Comparison of ENCODE assay signal across 8 mouse cellular contexts in the genomic region with DNA sequence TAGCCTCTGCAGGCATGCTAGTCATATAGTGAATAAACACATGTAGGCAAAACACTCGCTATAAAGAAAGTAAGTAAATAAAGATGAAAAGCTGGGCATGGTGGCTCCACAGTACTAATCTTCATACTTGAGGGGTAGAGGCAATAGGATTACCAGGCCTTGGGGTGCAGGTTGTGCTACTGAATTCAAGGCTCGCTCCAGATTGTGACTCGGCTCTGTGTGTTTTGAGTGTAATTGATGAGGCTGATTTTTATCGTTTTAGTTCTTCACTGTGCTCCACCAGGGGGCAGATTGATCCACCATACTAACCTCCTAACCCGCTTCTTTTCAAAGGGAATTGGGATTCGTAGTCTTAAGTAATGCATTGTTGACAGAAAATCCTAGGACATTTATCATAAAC. TPM values are rescaled to one million over a fixed set of nuclear protein-coding genes. Genes with fewer than 3 reads are reported as not detected.
DNase-seq lines count a peak whose midpoint lies in the region; ATAC-seq and TF ChIP-seq lines count a peak whose summit lies in the region.

No protein-coding gene starts in this region.

- 15% methylated on average over 6 of the region's 6 CpGs for WGBS in hindbrain, embryonic 11.5 days
- 13% methylated on average over 6 of the region's 6 CpGs for WGBS in macrophage (ENCODE audit: missing documents)

- no peaks in the 10 kb centered on the region for H3K27me3 ChIP-seq in hindbrain, embryonic 11.5 days (ENCODE audit: control insufficient read depth, insufficient read depth, low read length)

- ATAC-seq in hindbrain, embryonic 11.5 days (ENCODE audit: low FRiP score): peak; percentile 57

- no peaks in the 10 kb centered on the region for H3K4me1 ChIP-seq in hindbrain, embryonic 11.5 days (replicated peaks; ENCODE audit: control insufficient read depth, insufficient read depth, low read length)

- H3K9ac ChIP-seq in hindbrain, embryonic 11.5 days (ENCODE audit: low read depth, low read length): peak overlapping the region; percentile 68

- DNase-seq in gastrocnemius, adult 2 months: peak; percentile 43
- DNase-seq in gastrocnemius, postnatal 25 days: no peak
- DNase-seq in brain, embryonic 18.5 days (ENCODE audit: low read depth, low spot score): peak; percentile 36
- DNase-seq in fibroblast of lung, adult 2 months (ENCODE audit: low read depth): peak; percentile 49
- DNase-seq in hindbrain, embryonic 11.5 days (ENCODE audit: low spot score): peak; percentile 77
- DNase-seq in layer of hippocampus, postnatal 36 days: peak; percentile 24 to 43
- peak; percentile 22 for DNase-seq in right cerebral cortex, postnatal 25 days

- H3K4me3 ChIP-seq in gastrocnemius, adult 2 months: peak overlapping the region; percentile 82
- peak overlapping the region; percentile 36 for H3K4me3 ChIP-seq in hindbrain, embryonic 11.5 days (ENCODE audit: low read depth, low read length)
- peak overlapping the region; percentile 34; the same call in 1 of the 2 replicates for H3K4me3 ChIP-seq in macrophage (ENCODE audit: inconsistent target)

- peak; percentile 77 for TF ChIP-seq CTCF in gastrocnemius, adult 2 months (IDR thresholded peaks at IDR 0.05)

- no peaks in the 10 kb centered on the region for H3K9me3 ChIP-seq in hindbrain, embryonic 11.5 days (ENCODE audit: control insufficient read depth, low read length)

- H3K79me2 ChIP-seq in macrophage (ENCODE audit: inconsistent target): no peaks in the 10 kb centered on the region

- intact Hi-C loops in gastrocnemius, adult 2 months (cut with DNase I): loop anchor here (1.0 kb wide), 1 partner anchor 153 kb away; no protein-coding TSS in a partner anchor

- H3K27ac ChIP-seq in gastrocnemius, adult 2 months: peak overlapping the region; percentile 89
- H3K27ac ChIP-seq in hindbrain, embryonic 11.5 days (ENCODE audit: low read depth, low read length): peak overlapping the region; percentile 61; the same call in 1 of the 2 replicates
- H3K27ac ChIP-seq in macrophage: peak overlapping the region; percentile 53

- H3K4me2 ChIP-seq in hindbrain, embryonic 11.5 days (replicated peaks; ENCODE audit: low read depth, low read length): peak overlapping the region; percentile 76

- no peaks in the 10 kb centered on the region for H3K36me3 ChIP-seq in hindbrain, embryonic 11.5 days (ENCODE audit: control insufficient read depth, insufficient read depth, low read length)
- H3K36me3 ChIP-seq in macrophage (ENCODE audit: inconsistent target): no peaks in the 10 kb centered on the region

RNA-seq across cellular contexts. Expression of a gene that starts 6.6 kb away (rescaled TPM):
- total RNA-seq in gastrocnemius, adult 2 months (2021): 1 to 10 TPM; 5.3 to 5.5 TPM
- total RNA-seq in gastrocnemius, postnatal 25 days (2021): 1 to 10 TPM; 7.1 to 8.8 TPM
- polyA plus RNA-seq in hindbrain, embryonic 11.5 days (2014; fragmentation: Nextera tagmentation; extraction: Ambion mirVana): 14.6 and 15.5 TPM in 2 replicates
- 1 to 10 TPM; 8.9 to 9.8 TPM for total RNA-seq in layer of hippocampus, postnatal 36 days (2021)
- 10 to 100 TPM in 2 of 26 experiments, 1 to 10 TPM in 24; 1.8 to 11.9 (median 5.5) TPM for total RNA-seq in macrophage (2018; cell fraction: chromatin; rRNA removed)
- total RNA-seq in macrophage (2018; cell fraction: cytosol; rRNA removed): 10 to 100 TPM in 25 of 26 experiments, 1 to 10 TPM in 1; 9.8 to 20.8 (median 14.1) TPM
- 10 to 100 TPM in 1 of 26 experiments, 1 to 10 TPM in 25; 1.1 to 10.1 (median 6.6) TPM for total RNA-seq in macrophage (2018; cell fraction: nucleus; rRNA removed)
- polyA plus RNA-seq in macrophage (2018): 11.7 to 20.8 TPM (median 17.5 TPM) in 3 replicates

RNA-seq across cellular contexts. Expression of a gene that starts 6.6 kb away (rescaled TPM):
- 1,000 to 10,000 TPM in 1 of 2 experiments, 100 to 1,000 TPM in 1; 1,000 to 1,257 TPM for total RNA-seq in gastrocnemius, adult 2 months (2021)
- 100 to 1,000 TPM; 823 to 860 TPM for total RNA-seq in gastrocnemius, postnatal 25 days (2021)
- polyA plus RNA-seq in hindbrain, embryonic 11.5 days (2014; fragmentation: Nextera tagmentation; extraction: Ambion mirVana): 1,119 and 1,121 TPM in 2 replicates
- total RNA-seq in layer of hippocampus, postnatal 36 days (2021): 100 to 1,000 TPM; 928 to 941 TPM
- 100 to 1,000 TPM in 9 of 26 experiments, 10 to 100 TPM in 17; 47.1 to 456 (median 83.3) TPM for total RNA-seq in macrophage (2018; cell fraction: chromatin; rRNA removed)
- total RNA-seq in macrophage (2018; cell fraction: cytosol; rRNA removed): 1,000 to 10,000 TPM in 25 of 26 experiments, 100 to 1,000 TPM in 1; 995 to 3,027 (median 1,636) TPM
- 100 to 1,000 TPM; 149 to 438 (median 229) TPM for total RNA-seq in macrophage (2018; cell fraction: nucleus; rRNA removed)
- polyA plus RNA-seq in macrophage (2018): 1,141 to 3,573 TPM (median 2,291 TPM) in 3 replicates

RNA-seq across cellular contexts. Expression of a gene that starts 11.3 kb away (rescaled TPM):
- total RNA-seq in gastrocnemius, adult 2 months (2021): 10 to 100 TPM; 64.8 to 68.8 TPM
- total RNA-seq in gastrocnemius, postnatal 25 days (2021): 10 to 100 TPM; 54.3 to 56.9 TPM
- polyA plus RNA-seq in hindbrain, embryonic 11.5 days (2014; fragmentation: Nextera tagmentation; extraction: Ambion mirVana): 101 and 104 TPM in 2 replicates
- total RNA-seq in layer of hippocampus, postnatal 36 days (2021): 10 to 100 TPM; 46.0 to 47.2 TPM
- 100 to 1,000 TPM in 15 of 26 experiments, 10 to 100 TPM in 11; 56.6 to 143 (median 104) TPM for total RNA-seq in macrophage (2018; cell fraction: chromatin; rRNA removed)
- total RNA-seq in macrophage (2018; cell fraction: cytosol; rRNA removed): 10 to 100 TPM; 45.3 to 85.3 (median 62.0) TPM
- total RNA-seq in macrophage (2018; cell fraction: nucleus; rRNA removed): 100 to 1,000 TPM in 16 of 26 experiments, 10 to 100 TPM in 10; 63.7 to 150 (median 104) TPM
- polyA plus RNA-seq in macrophage (2018): 41.1 to 83.2 TPM (median 71.3 TPM) in 3 replicates

RNA-seq across cellular contexts. Expression of a gene that starts 23.2 kb away (rescaled TPM):
- total RNA-seq in gastrocnemius, adult 2 months (2021): not detected
- total RNA-seq in gastrocnemius, postnatal 25 days (2021): under 1 TPM in 1 of 2 experiments, not detected in 1; 0.35 TPM
- polyA plus RNA-seq in hindbrain, embryonic 11.5 days (2014; fragmentation: Nextera tagmentation; extraction: Ambion mirVana): 4.5 and 4.9 TPM in 2 replicates
- under 1 TPM in 1 of 2 experiments, not detected in 1; 0.40 TPM for total RNA-seq in layer of hippocampus, postnatal 36 days (2021)
- 1 to 10 TPM; 1.1 to 8.5 (median 2.2) TPM for total RNA-seq in macrophage (2018; cell fraction: chromatin; rRNA removed)
- total RNA-seq in macrophage (2018; cell fraction: cytosol; rRNA removed): 1 to 10 TPM in 22 of 26 experiments, under 1 TPM in 4; 0.65 to 1.7 (median 1.3) TPM
- total RNA-seq in macrophage (2018; cell fraction: nucleus; rRNA removed): 1 to 10 TPM in 24 of 26 experiments, under 1 TPM in 2; 0.83 to 6.9 (median 2.1) TPM
- polyA plus RNA-seq in macrophage (2018): 0.79 to 1.2 TPM (median 1.2 TPM) in 3 replicates

RNA-seq across cellular contexts. Expression of a gene that starts 27.9 kb away (rescaled TPM):
- total RNA-seq in gastrocnemius, adult 2 months (2021): 10 to 100 TPM; 41.6 to 50.6 TPM
- total RNA-seq in gastrocnemius, postnatal 25 days (2021): 10 to 100 TPM; 49.6 to 54.7 TPM
- 49.1 and 55.3 TPM in 2 replicates for polyA plus RNA-seq in hindbrain, embryonic 11.5 days (2014; fragmentation: Nextera tagmentation; extraction: Ambion mirVana)
- total RNA-seq in layer of hippocampus, postnatal 36 days (2021): 10 to 100 TPM; 44.9 to 47.2 TPM
- total RNA-seq in macrophage (2018; cell fraction: chromatin; rRNA removed): 10 to 100 TPM; 21.3 to 81.5 (median 49.6) TPM
- total RNA-seq in macrophage (2018; cell fraction: cytosol; rRNA removed): 100 to 1,000 TPM; 151 to 283 (median 205) TPM
- total RNA-seq in macrophage (2018; cell fraction: nucleus; rRNA removed): 100 to 1,000 TPM; 138 to 261 (median 185) TPM
- polyA plus RNA-seq in macrophage (2018): 169 to 236 TPM (median 174 TPM) in 3 replicates
